Mouse (Mus musculus) ovary, adult 18-20 months (tissue): ENCODE measurements at regions not wholly inside any gene's neighbourhood (a gene's known extent, or its start where the extent isn't known, plus 50 kb on each side); places are given as distances from the start of the nearest gene placed in this dataset.

Experiments
- DNase-seq: peaks from one replicate; pipeline ENCODE4 v3.0.0; 2022; ENCODE audit warnings: low spot score, mixed read lengths

DNA sequence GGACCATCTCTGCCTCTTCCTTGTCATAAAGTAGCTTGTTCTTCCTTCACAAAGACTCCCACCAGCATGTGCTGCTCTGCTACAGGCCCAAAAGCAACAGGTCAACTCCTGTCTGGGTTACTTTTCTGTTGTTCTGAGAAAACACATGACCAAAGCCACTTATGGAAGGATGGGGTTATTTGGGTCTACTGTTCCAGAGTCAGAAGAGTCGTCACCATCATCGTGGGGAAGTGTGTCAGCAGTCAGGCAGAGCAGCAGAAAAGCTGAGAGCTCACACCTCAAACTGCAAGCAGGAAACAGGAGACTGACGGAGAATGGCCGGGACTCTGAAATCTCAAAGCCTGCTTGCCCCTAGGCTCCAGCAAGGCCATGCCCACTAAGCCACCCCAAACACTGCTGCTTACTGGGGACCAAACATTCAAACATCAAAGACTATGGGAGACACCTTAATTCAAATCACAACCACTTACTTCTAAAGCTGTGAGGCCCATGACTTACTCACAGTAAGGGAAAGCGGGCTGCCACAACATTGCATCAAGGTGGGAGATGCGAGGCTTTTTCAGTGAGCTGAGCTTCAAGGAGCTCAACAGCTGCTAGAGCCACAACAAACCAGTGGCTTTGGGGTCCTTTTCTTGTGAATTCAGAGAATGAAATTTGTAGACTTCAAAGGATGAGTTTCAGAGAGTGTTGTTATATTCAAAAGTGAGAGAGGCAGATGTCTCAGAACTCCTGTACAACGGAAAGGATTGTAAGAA is 96.6 kb upstream of the Hs6st1 start:
- no peak for DNase-seq

DNA sequence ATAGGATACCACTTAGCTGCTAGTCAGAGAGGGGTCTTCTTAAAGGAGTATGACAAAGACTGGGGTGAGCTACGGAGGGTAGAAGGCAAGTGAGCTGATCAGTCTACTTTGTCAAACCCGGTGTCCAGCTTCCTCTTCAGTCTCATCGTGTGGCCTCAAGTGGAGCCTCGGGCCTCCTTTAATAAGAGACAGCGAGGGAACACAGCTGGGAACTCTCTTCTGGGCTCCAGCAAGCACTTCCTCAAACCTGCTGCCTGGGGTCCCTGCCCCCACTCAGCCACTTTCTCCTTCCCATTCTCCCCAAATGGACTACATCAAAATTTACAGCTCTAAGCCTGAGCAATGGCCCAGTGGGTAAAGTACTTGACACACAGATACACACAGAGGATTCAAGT is 96.0 kb upstream of the Hs6st1 start:
- DNase-seq: no peak

DNA sequence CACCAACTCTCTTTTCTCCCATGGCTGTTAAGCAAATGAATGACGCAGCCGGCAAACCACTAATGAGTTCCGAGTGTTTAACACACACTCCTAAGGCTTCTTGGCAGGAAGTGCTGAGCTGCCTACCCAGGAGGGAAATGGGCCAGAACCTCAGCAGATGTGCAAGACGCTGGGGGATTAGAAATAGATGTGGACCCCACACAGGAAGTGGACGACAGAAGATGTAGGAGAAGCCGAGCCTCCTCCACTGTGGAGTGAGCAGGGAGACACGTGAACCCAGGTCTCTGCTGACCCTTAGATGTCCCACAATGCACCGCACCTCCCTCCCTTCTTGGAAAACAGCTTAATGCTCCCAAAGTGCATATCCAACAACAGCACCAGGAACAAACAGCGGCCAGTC is 94.8 kb upstream of the Hs6st1 start:
- peak; percentile 2 for DNase-seq

DNA sequence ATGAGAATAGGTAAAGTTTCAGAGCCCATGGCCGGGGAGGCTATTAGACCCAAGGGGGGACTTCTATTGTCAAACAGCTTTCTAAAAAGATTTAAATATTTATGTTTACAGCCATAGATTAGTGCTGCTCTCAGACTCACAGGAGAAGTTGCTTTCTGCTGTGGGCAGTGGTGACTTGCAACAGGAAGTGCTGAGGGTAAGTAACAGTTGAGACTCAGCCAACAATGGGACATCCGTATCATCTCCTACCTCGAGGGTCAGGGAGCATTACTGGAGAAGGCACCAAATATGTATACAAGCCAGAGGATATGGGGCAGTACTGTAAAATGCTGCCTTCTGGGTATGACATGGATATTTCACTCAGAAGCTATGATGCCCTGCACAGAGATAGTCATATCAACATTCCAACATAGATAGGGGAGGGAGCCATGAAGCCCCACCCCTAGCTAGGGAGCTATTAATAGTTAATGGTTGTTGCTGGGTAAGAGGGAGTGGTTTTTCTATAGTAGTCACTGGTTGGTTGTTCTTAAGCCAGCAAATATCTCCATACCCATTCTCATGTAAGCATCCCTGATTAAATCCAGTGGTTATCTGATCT is 92.5 kb upstream of the Hs6st1 start:
- no peak for DNase-seq

DNA sequence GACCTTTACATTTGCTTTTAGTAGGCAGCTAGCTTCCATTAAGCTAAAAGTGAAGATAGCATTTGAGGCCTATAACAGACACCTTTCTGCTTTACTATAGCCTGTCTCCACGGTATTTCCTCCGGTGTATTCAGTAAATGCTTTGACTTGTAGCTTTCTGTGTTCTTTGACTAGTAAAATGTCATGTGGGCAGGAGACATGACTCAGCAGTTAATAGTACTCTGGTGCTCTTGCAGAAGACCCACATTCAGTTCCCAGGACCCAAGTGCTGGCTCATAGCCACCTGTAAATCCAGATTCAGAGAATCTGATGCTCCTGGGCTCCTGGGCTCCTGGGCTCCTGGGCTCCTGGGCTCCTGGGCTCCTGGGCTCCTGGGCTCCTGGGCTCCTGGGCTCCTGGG is 91.7 kb upstream of the Hs6st1 start:
- DNase-seq: no peak

DNA sequence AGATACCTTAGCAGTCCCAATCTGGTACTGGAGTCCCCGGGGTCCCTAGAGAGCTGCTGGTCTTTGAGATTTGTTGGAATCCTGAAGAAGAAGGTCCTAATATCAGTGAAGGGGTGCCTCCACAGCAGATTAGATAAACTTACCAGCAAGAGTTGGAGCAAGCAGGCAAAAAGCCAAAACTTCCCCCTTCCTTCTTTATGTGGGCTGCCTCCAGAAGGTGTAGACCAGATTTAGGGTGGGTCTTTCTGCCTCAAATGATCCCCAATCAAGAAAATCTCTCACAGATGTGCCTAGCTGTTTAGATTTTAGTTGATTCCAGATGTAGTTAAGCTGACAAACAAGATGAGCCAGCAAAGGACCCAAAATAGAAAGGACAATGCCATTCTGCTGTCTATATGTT is 90.1 kb upstream of the Hs6st1 start:
- DNase-seq: no peak

DNA sequence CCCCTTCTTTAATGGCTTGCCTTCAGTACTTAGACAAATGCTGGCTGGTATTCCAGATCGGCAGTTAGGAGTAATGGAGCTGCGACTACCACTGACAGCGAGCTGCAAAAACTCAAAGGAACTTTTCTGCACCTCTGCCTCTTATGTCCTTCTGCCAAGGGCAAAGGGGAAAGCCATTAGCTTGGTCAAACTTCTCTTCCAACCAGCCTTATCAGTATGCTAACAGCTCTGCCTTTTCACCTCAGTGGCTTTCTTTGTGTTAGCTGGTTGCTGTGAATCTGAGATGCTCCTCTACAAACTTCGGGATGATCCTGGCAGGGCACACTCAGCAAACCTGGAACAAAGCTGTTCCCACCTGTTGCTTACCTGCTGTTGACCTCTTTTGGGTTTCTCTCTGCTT is 89.4 kb upstream of the Hs6st1 start:
- DNase-seq: no peak

DNA sequence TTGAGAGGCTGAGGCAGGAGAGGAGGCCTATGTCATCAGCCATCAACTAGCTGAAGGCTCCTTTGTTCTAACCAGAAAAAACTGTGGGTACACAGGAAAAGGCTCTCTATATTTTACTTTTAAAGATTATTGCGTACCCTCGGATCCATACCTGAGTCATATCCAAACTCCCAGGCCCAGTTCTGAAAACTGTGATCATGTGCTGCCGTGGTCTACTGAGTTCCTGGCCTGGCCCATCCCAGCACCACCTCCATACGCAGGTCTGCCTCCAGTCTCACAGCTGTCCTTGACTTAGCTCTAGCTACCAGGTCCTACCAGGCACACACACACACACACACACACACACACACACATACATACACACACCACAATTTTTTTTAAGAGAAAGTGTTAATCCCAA is 87.0 kb upstream of the Hs6st1 start:
- DNase-seq: no peak

DNA sequence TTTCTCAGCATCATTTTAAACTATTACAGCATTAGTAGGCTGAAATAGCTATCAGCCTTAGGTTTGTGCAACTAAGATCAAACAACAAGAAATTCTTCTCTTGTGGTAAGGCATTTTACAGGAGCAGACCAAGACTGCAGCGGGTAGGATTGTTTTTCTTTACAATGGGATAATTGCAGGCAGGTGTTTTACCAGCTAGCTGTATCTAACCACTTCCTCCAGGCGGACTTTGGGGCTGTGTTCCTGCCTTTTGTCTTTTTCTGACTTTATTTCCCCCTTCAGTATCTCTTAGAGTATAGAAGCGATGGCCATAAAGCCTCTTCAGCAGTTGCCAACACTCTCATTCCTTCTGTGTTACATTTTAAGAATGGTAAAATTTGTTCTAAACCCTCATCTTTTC is 84.8 kb upstream of the Hs6st1 start:
- DNase-seq: no peak

DNA sequence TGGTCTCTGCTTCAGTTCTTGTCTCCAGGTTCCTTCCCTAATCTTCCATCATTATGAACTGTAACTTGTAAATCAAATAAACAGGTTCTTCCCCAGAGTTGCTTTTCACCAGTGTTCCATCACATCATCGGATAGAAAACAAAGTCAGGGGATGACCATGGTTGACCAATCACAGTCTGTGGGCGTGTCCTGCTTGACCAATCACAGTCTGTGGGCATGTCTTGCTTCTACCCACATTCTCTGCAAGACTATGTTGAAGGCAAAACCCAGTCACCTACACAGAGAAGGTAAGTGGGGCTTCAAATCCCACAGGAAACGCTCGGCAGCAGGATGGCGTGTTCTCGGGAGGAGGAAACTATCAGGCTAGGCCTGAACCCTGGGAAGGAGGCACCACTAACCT is 82.9 kb upstream of the Hs6st1 start:
- no peak for DNase-seq

DNA sequence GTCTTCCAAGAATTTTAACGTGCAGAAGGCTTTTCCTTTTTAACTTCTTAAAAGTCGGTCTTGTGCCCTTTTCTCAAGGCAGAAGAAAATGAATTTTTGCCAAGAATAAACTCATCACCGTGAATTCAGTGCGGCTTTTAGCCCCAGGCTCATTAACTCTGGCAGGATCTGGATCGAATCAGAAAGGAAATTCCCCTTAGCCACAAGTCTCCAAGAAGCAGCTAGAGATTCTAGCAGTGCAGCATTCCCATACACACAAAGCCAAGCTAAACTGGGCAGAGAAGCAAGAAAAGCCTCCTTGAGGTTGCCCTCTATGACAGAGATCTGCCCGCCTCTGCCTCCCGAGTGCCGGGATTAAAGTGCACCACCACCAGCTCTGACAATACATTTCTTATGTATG is 81.5 kb upstream of the Hs6st1 start:
- DNase-seq: no peak

DNA sequence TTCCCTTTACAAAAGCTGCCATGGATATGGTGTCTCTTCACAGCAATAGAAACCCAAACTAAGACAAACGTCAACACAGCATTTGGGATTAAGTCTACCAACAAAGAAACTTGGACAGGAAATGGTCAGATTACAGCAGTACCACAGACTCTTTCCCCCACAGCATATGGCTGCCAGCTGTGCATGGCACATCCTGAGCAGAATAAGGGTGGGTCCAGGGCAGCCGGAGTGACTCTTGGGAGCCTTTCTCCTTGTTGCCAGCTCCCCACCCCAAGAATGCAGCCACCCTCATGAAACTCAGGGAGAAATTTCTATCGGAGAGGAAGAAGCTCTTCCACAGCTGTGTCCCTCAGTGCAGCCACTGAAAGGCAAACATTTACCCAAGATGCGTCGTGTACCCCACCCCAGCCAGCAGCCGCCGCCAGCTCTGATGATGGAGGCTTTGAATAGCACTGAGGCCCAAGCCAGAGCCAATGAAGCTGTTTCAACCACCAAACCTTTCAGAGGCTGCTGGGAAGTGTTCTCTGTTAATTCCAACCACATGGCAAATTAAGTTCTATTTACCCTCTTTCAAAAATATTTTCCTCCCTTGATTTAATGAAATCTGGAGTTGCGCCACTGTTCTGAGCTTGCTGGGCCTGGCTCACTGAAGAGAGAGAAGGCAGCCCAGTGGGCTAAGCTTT is 75.8 kb upstream of the Hs6st1 start:
- DNase-seq: no peak

DNA sequence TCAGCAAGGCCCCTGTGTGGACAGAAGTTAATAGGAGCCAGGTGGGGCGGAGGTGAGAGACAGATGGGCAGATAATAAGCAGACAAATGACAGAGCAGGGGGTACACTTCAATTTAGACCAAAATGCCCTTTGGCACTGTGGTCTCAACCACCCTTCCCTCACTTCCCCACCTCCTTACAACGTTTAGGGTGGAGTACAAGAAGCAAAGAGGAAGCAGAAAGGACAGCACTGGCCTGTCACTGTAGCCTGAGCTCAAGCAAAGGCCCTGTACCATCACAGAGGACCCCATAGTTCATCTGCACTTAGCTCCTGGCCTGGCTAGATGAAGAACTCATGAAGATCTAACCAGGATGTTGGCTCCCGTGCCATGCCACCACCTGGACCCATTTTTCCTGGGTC is 75.3 kb upstream of the Hs6st1 start:
- no peak for DNase-seq

DNA sequence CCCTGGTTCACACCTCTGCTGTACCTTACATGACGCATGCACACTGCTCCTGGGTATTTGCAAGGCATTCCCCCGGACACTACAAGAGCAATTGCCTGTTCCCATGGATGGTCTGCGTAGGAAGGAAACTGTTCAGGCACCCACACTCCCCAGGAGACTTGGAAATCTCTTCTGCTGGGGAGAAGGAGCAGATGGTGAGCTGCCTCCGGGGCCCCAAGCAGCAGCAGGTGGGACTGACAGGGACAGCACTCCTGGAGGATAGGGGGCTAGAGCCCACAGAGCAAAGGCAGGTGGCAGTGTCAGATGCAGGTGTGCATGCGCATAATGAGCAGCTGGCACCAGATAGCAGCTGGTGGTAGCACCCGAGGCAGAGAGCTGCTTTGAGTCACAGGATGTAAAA is 72.5 kb upstream of the Hs6st1 start:
- no peak for DNase-seq

DNA sequence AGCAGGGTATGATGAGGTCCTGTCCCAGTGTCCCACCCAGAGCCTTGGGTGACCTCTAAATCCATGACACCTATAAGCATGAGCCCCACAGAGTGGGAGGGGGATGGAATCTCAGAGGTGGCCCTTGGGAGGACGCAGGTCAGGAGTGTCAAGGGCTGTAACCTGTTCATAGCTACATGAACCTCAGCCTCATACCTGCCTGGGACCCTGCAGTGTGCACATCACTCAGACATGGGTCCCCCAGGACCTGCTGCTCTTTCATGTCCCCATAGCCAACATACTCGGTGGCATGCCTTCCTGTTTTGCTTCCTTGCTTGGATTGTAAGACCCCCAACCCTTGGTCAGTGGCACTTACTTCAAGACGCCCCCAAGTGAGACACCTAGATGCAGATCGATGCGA is 66.9 kb upstream of the Hs6st1 start:
- no peak for DNase-seq

DNA sequence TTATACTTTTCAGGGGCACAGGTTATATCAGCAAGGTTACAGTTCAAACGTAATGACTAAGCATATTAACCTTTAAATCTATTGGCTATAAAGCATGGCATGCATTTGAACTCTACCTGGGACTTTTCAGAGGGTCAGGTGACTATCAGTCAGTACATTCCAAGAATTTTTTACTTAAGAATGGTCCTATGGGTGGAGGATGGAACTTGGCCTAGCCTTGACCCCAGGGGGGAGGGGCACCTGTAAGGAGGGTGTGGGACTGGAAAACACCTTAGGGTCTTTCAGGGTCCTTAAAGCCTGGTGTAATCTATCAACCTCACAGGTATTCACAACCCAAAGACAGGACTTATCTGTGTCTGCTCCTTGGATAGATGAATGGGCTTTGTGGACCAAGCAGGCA is 66.4 kb upstream of the Hs6st1 start:
- no peak for DNase-seq

DNA sequence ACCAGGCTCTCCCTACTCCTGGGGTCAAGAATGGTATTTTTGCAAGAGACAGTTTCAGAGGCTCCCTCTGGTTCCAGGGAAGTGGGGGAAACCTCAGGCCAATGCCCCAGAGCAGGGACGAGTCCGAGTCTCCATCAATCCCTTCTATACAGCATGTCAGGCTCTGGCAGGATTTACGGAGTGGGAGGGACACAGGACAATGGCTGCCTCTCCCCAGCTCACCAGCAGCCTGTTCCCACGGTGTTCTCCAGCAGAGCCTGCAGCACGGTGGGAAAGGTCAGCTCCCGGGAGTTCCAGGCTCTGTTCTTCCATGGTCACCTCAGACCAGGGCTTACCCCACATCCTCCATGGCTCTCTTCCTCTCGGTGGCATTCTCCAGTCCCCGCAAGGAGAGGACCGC is 64.6 kb upstream of the Hs6st1 start:
- DNase-seq: no peak

DNA sequence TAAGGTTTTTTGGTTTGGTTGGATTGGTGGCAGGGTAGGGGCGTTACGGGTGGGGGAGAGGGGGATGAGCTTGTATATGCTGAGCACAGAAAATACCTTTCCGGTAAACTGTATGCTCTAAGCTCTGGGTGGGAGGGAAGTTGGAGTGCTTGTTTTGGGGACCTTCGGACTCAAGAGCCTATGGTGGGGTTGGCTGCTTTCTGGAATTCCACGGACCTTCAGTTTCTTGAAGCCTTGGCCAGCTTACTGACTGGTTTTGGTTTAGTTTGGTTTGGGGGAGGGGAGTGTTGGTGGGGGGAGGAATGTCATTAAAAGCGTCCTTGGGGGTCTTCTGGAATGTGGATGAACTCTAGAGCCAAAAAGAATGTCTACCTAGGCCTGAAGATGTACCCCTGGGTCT is 59.6 kb upstream of the Hs6st1 start:
- no peak for DNase-seq

DNA sequence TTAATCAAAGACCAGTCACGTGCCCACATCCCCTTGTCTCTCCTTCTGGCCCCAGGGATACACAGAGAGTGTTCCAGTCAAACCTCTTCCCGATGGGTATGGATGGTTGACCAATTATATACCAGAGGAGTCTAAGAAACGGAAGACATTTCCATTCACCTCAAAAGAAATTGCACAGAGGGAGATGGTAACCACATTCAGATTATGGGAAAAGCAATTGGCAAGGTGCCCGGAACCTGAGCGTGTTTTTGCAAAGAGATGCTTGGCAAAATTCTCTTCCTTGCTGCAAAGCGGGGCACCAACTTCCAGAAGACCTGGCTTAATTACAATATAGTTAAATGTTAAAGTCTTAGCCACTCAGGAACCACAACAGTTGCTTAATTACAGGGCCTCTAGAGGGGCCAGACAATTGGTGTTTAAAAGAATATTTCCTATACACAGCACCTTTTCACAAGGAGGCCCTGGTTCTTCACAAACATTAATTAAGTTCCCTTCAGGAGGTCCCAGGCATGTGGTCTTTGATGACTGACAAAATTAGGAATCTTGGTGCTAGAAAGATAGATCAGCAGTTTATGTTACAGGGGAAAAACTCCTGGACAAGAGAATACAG is 59.1 kb upstream of the Hs6st1 start:
- no peak for DNase-seq

DNA sequence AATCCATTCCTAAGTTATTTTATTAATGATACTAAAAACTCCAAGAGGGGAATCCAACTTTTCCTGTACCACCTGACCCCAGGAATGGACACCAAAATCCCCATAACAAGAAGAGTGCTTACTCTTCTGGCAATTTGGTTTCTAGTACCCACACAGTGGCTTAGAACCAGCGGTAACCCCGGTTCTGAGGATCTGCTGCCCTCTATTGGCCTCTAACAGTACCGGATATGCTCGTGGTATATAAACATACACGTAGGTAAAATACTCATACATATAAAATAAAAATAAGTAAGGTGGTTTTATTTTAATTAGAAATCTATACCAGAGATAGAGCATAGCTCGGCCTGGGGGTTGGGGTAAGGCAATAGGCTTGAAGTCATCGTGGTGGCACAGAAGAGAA is 58.0 kb upstream of the Hs6st1 start:
- no peak for DNase-seq

DNA sequence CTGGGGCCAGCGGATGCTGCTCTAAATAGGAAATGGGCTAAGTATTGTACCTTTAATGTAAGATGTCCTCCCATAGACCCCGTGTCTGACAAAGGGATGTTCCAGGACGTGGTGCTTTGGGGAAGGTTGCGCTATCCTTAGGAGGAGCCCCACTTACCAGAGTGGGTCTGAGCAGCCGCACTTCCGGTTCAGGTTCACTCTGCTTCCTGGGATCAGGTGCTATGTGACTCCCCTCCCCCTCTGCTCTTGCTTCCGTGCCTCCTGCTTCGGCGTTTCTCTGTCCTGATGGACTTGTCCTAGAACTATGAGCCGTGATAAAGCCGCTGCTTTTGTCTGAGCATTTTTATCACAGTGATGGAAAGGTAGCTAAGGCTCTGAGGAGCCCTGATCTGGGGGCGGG is 57.4 kb upstream of the Hs6st1 start:
- no peak for DNase-seq

DNA sequence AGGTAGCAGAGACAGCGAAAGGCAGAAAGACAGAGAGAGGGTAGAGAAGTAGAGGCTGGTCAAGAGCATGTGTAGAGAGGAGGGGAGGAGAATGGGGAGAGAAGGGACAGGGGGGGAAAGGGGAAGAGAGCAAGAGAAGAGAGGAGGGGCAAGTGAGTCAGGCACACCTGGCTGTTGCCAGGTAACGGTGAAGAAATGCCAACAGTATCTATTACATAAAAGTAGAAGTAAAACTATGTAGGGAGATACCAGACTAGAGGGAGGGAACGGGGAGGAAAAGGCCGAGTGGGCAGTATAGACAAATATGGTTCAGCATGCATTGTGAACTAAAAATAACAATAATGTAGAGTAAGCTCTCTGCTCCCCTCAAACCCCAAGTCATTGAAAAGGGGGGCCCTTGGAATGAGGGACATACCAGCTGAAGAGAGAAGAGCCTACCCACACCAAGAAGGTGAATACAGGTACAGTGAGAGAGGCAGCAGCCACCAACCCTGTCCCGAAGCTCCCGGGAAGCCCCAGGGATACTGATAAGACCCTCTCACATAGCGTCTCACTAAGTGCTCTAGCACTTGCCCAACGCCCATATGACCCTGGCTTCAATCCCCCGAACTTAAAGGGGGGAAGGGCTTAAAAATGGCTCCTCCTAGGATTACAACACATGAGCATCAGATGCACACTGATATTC is 56.0 kb upstream of the Hs6st1 start:
- no peak for DNase-seq
